Mouse (Mus musculus) lung, postnatal 14 days (tissue): ENCODE results near the gene Nenf.

ENCODE experiments used
- DNase-seq: peaks from one replicate; pipeline ENCODE4 v3.0.0; 2021

Nenf gene

GRCm38 (mm10) chr1:191282319-191282718 lies 35.7 kb downstream of the Nenf start:
- DNase-seq = no peak

GRCm38 (mm10) chr1:191281171-191281570 lies 36.8 kb downstream of the Nenf start:
- no peak for DNase-seq

- DNase-seq = no peak
These were observed 39.7 kb downstream of the Nenf start for GRCm38 (mm10) chr1:191278324-191278723.

GRCm38 (mm10) chr1:191277549-191278059 lies 40.4 kb downstream of the Nenf start:
- DNase-seq = peak; percentile 69

GRCm38 (mm10) chr1:191276181-191276580 lies 41.8 kb downstream of the Nenf start:
- no peak for DNase-seq

GRCm38 (mm10) chr1:191275527-191275926 lies 42.5 kb downstream of the Nenf start:
- peak; percentile 86 for DNase-seq

- no peak for DNase-seq
These were observed 45.3 kb downstream of the Nenf start for GRCm38 (mm10) chr1:191272660-191273059.

- no peak for DNase-seq
These were observed 48.4 kb downstream of the Nenf start for GRCm38 (mm10) chr1:191269648-191269952.

- no peak for DNase-seq
These were observed 49.0 kb downstream of the Nenf start for GRCm38 (mm10) chr1:191268797-191269647.

- no peak for DNase-seq
These were observed 50.1 kb downstream of the Nenf start for GRCm38 (mm10) chr1:191267856-191268255.

- DNase-seq = no peak
These were observed 50.8 kb downstream of the Nenf start for GRCm38 (mm10) chr1:191267162-191267561.

GRCm38 (mm10) chr1:191263471-191263870 lies 54.5 kb downstream of the Nenf start:
- no peak for DNase-seq

GRCm38 (mm10) chr1:191261861-191262260 lies 56.1 kb downstream of the Nenf start:
- no peak for DNase-seq

- no peak for DNase-seq
These were observed 58.3 kb downstream of the Nenf start for GRCm38 (mm10) chr1:191259661-191260060.

- DNase-seq = no peak
These were observed 58.9 kb downstream of the Nenf start for GRCm38 (mm10) chr1:191259121-191259520.

- DNase-seq = no peak
These were observed 59.5 kb downstream of the Nenf start for GRCm38 (mm10) chr1:191258521-191258920.

GRCm38 (mm10) chr1:191257981-191258380 lies 60.0 kb downstream of the Nenf start:
- DNase-seq = no peak

GRCm38 (mm10) chr1:191257351-191257771 lies 60.6 kb downstream of the Nenf start:
- no peak for DNase-seq
